Mouse (Mus musculus) thymus, postnatal 10 days (tissue): ENCODE results near the gene 1700092M07Rik.
"Not testable (repeated sequence)": the region's sequence is repeated elsewhere in the genome, so short reads cannot be mapped to it uniquely, and the experiment has no call there.

Experiments used
- DNase-seq, 2 experiments: peaks; one replicate each; pipeline ENCODE4 v3.0.0; 2021; ENCODE audit warnings: low spot score in 2 of 2

Gene 1700092M07Rik

GRCm38 (mm10) chr19:8716767-8717475 is 23.6 kb upstream of the 1700092M07Rik start:
- DNase-seq: no peak

GRCm38 (mm10) chr19:8718357-8718756 is 22.2 kb upstream of the 1700092M07Rik start:
- DNase-seq: peak; percentile 35 to 74

- DNase-seq: not testable (repeated sequence)
These were observed 21.5 kb upstream of the 1700092M07Rik start for GRCm38 (mm10) chr19:8719037-8719436.

- no peak for DNase-seq
These were observed 19.1 kb upstream of the 1700092M07Rik start for GRCm38 (mm10) chr19:8721378-8721777.

GRCm38 (mm10) chr19:8722021-8722420 is 18.5 kb upstream of the 1700092M07Rik start:
- no peak for DNase-seq

GRCm38 (mm10) chr19:8722559-8722906 is 18.0 kb upstream of the 1700092M07Rik start:
- no peak for DNase-seq

GRCm38 (mm10) chr19:8722907-8723573 is 17.5 kb upstream of the 1700092M07Rik start, which contains the start of gene Slc3a2:
Gene Slc3a2, minus strand, starts transcription at chr19:8723369.
- DNase-seq: peak; percentile 91 to 95

- no peak for DNase-seq
These were observed 16.8 kb upstream of the 1700092M07Rik start for GRCm38 (mm10) chr19:8723574-8724346.

- no peak for DNase-seq
These were observed 16.1 kb upstream of the 1700092M07Rik start for GRCm38 (mm10) chr19:8724392-8724791.

- DNase-seq: no peak
These were observed 15.4 kb upstream of the 1700092M07Rik start for GRCm38 (mm10) chr19:8725081-8725613.

- DNase-seq: no peak
These were observed 13.7 kb upstream of the 1700092M07Rik start for GRCm38 (mm10) chr19:8726609-8727390.

GRCm38 (mm10) chr19:8727495-8728114 is 12.9 kb upstream of the 1700092M07Rik start:
- DNase-seq: no peak

- DNase-seq: not testable (repeated sequence)
These were observed 12.0 kb upstream of the 1700092M07Rik start for GRCm38 (mm10) chr19:8728335-8729099.

GRCm38 (mm10) chr19:8734334-8734733 is 6.2 kb upstream of the 1700092M07Rik start:
- DNase-seq: no peak

- peak; percentile 80 to 87 for DNase-seq
These were observed 4.9 kb upstream of the 1700092M07Rik start, which contains the start of gene Wdr74 for GRCm38 (mm10) chr19:8735389-8736159. Gene Wdr74, plus strand, starts transcription at chr19:8735827.

- no peak for DNase-seq
These were observed 4.4 kb upstream of the 1700092M07Rik start for GRCm38 (mm10) chr19:8736160-8736467.

- DNase-seq: no peak
These were observed 1.6 kb upstream of the 1700092M07Rik start for GRCm38 (mm10) chr19:8738911-8739310.

GRCm38 (mm10) chr19:8739646-8740045 is 872 bp upstream of the 1700092M07Rik start:
- no peak for DNase-seq

GRCm38 (mm10) chr19:8741243-8741869 is 838 bp downstream of the 1700092M07Rik start, which contains the start of gene Stx5a:
Gene Stx5a, plus strand, starts transcription at chr19:8741413.
- peak; percentile 92 for DNase-seq
